Mouse (Mus musculus) 3T3-L1 (cell line): ENCODE results near the gene Cdc42ep2.
"Not testable (repeated sequence)": the region's sequence is repeated elsewhere in the genome, so short reads cannot be mapped to it uniquely, and the experiment has no call there.

Experiments
- DNase-seq: peaks from one replicate; pipeline ENCODE4 v3.0.0-alpha.2; 2015; ENCODE audit warnings: low read depth, low spot score

The Cdc42ep2 gene

DNA sequence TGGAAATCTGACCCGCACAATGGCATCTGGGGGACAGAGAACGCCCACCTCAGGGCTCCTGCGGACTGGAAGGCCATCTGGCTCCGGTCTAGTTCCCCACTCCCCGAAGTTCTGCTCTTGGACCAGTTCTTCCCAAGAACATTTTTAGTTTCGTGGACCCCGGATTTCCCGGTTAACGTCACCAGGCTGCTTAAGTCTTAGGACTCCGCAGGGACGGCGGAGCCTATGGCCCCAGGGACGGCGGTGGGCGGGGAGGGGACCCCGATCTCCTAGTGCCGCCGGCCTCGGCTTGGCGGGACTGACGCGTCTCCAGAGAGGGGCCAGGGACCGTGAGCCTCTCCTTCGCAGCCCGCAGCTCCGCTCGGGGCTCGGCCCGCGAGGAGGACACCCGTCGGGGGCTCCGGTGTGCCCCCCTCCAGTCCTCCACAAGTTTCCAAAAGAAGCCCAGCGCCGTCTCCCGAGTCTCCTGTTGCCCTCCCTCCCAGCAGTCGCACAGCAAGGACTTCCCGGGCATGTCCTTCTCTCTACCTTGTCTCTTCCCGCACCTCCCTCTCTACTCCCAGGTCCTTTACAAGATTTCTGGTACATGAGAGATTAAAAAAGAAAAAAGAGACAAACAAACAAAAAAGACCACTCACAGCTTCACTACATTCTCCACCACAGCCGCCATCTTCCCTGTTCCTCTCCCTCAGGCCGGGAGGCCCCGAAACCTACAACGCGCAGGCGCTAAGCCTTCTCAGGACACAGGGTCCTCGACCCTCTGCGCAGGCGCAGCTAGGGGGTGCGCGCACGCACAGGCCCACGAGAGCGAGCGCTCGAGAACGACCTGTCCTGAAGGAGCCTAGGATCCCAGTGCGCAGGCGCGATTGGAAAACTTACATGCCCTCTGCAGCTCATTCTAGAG, 12.3 kb downstream of the Cdc42ep2 start:
- DNase-seq, result peak; percentile 100

DNA sequence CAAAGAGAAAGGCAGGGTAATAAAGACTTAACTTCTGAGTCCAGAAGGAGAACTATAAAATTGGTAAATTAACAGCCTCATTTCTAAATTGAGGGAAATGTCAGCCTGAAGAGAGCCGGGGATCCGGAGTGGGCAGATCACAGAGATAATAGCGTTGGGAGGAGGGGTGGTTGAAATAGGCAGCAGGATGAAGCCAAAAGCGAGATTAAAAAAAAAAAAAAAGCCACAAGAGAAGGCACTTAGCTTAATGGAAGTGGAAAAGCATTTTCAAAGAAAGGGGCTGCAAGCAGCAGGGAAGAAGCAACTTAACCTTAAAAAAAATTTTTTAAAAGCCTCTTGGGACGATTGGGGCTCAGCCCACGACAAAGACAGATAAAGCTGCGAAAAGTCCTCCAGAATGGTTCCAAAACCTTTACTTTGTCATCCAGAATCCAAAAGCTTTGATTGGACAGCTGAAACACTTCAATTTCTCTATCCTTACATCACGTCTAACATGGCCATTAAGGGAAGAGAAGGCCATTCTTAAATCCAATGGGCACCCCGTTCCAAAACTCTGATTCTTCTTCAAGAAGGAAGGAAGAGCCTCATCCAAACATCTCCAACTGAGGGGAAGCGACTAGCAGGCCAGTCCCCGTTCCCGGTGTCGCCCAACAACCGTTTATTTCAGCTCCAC, 13.1 kb downstream of the Cdc42ep2 start:
- peak; percentile 65 for DNase-seq

DNA sequence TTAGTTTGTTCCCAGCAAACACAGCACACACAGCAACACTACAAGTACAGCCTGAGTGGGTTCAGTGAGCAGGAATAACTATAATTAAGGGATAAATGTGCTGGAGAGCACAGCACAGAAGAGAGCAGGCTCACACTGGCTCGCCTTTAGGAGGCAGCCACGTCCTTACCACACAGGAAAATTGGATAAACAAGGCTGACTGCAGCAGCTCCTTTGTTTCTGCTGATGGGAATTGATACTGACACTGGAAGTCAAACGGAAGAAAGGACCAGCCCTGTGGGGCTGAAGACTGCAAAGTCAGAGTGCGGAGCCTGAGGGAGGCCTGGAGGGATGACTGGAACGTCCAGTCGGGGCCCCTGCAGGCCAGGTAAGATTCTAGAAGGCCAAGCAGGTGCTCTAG, 14.4 kb downstream of the Cdc42ep2 start:
- no peak for DNase-seq

DNA sequence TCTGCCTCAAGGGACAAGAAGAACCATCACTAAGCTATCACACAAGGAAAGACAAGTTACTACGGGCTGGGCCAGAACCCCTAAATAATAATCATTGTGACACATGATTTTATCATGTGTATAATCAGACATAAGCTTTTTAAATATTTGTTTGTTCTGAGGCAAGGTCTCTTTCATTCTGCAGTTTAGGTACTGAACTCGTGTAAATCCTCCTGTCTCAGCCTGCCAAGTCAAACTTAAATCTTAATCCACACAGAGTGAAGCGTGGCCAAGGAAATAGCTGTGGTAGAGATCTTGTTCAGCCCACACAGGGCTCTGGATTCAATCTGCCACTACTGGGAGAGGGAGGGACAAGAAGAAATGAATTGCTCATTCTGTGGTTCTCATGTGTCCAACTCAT, 17.3 kb downstream of the Cdc42ep2 start:
- DNase-seq, result no peak

DNA sequence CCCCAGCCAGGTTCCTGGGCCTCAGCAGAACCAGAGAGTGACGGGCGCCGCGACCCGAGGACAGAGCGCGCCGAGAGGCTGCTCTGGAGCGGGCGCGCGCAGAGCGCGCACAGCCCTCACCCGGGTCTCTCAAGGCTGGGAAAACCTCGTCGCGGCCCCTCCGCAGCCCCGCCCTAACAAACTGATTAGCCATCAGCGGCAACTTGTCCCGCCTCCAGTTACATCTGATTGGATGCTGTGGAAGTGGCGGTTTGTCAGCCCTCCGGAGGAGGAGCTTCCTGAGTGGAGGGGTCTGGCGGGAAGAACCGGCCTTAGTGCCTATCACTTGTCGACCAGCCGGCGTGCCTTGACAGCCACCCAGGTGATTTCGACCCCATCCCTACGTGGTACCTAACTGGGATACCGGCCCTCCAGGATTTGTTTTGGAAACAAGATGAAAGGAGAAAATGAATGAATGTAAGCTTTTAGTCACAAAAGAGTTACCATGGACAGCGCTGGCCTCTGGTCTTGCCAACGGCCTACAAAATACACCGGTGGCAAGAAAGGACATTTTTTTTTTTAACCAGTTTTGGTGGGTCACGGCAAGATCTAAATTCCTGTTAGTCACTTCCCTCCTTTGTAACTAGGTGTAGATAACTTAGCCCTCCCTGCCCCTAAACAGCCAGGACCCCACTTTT, 30.5 kb downstream of the Cdc42ep2 start, which contains the start of gene Tigd3:
Tigd3 (minus strand) TSS at position 148 of the 677 bp plus-strand sequence.
- peak; percentile 94 for DNase-seq

DNA sequence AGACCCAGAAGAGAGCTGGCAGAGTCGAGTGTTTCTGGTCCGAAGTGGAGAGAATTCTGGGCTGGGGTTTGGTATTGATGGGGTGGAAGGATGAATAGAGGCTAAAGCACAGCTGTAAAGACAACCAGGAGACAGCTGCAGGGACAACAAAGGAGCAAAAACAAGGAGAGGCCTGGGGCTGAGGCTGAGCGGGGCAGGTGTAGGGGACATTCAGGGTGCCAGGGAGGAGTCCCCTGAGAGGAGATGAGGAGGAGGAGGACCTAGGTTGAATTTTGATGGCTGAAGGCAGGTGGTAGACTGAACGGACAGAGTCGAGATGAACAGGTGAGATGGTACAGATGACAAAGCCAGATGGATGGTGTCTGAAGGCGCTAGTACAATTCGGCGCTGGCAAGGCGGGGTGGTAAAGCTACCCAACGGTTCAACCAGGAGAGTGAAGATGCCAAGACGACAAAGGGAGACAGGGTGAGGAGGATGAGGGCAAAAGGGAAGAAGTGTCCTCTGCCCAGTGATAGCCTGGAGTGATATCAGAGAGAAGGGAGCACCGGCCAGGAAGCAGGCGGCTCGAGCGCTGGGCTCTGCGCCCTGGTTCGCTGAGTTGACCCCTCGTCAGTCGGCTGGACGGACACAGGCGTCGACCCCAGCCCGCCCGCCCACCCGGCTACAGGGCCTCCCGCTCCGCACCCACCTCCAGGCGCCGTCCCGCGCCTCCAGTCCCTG, 31.2 kb downstream of the Cdc42ep2 start:
- DNase-seq, result no peak

DNA sequence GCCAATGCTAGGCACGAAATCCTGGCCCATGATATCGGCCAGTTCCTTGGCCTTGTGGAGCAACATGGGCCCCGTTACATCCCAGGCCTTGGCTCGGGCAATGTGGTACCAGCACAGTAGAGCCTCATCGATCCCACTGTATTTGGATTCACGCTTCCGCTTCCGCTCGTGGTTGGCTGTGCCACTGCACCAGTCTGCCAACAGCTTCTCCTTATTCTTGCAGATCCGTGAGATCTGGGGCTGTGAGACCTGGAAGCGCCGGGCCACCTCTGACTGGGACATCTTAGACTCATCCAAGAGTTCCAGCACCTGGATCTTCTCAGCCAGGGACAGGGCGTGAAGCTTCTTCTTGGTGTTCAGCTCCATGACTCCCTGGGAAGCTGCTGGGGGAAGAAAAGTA, 31.9 kb downstream of the Cdc42ep2 start:
- no peak for DNase-seq

DNA sequence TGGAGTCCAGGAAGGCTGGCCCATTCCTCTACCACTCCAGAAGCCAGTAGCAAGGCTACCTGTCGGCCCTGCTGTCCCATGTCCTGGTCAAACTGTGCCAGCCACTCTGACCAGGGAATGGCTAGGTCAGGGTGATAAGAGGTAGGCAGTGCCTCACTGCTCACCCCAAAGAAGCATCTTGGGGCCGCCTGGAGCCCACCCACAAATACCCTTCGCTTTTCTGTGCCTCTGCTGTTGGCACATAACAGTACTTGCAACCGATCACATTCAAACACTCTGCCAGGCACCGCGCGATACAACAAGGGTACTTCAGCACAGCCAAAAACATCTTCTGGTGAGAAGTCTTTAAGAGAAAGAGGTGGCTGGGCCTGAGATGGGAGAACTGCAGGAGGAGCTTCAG, 32.4 kb downstream of the Cdc42ep2 start:
- DNase-seq, result no peak

DNA sequence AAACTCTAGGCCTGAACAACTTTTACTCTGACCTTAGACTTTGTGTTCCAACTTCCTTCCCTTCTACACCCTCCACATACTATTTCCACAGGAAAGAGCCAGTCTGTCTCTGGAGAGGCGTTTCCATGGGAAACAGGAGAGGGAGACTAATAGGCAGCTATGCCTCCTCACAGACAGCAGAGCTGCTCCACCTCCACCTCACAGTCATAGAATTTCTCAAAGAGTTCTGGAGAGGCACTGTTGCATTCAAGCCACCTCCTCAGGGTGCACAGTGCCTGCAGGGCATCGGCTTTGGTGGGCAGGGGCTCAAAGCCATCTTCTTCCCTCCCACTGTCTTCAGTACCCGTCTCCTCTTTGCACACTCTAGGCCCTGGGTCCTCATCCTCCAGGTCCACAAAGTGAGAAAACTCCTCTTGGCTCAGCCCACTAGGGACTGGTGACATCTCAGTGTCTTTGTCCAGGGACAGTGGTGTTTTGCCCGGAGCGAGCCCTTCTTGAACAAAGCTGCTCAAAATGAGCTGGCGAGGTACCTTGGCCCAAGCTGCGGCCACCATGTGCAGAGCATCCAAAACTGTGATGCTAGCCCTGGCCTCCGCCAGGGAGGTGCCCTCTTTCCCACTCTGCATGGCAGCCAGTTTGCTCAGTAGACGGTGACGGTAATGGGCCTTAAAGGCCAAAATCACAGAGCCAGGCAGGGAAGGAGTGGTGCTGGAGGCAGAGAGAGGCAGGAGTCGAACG, 32.9 kb downstream of the Cdc42ep2 start:
- no peak for DNase-seq

DNA sequence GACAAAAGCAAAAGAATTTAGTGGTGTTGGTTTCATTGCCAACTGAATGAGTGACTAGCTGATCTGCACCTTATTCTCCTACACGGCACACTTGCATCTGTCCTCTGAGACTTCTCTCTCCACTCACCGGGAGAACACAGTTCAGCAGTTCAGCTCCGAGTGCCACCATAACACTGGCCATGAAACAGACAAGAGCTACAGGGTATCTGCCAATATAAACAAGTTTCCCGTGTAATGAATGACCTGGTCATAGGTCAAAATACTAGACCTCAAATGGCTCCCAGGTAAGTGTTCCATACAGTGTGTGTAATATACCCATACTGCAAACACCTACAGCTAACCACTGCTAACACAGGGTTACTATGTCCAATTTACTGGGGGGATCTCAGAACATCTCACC, 35.4 kb downstream of the Cdc42ep2 start:
- no peak for DNase-seq

DNA sequence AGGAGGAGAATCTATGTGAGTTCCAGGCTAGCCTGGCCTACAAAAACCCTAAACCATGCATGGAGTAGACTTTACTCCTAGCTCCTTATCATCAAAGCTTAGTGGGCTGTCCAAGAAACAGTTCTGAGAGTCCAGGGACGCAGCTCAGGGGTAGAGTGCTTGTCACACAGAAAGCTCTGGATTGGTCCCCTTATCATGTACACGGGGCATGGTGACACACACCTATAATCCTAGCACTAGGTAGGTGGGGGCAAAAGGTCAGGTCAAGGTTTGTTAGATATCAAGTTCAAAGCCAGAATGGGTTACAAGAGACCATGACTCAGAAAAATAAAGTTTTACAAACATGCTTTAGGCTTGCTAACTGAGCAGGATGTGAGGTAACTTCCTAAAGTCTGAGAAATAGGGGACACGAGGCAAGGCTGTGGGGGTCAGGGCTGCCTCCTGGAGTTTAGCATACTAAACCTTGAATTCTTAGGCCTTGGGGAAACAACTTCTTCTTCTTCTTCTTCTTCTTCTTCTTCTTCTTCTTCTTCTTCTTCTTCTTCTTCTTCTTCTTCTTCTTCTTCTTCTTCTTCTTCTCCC, 37.3 kb downstream of the Cdc42ep2 start:
- no peak for DNase-seq

DNA sequence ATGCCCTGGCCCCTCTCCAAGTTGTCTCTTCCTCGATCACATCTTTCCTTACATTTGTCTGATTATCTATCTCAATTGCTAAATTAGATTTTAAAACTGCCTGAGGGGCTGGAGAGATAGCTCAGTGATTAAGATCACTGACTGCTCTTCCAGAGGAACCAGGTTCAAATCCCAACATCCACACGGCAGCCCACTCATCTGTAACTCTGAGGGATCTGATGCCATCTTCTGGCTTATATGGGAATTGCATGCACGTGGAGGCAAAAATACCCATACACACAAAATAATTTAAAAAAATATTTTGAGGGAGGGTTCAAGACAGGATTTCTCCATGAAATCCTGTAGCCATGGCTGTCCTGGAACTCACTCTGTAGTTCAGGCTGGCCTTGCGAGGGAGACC, 38.8 kb downstream of the Cdc42ep2 start:
- DNase-seq, result peak; percentile 58

DNA sequence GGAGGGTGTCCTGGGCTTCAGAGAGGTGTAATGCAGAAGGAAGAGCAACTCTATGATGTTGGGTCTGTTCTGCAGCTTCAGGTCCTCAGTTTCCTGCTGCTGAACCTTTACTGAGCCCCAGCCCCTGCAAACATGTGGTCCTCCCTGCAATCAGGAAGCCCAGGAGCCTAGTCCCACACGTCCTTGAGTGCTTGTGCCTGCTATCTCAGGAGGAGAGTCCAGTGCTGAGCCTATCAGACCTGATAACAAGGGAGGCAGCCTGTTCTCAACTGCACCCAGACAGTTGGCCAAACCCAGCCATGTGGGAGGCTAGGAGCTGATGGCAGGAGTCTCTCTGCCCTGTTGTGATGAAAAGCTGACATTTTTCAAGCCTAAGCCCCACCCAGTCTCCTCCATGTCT, 40.7 kb downstream of the Cdc42ep2 start:
- DNase-seq, result no peak

DNA sequence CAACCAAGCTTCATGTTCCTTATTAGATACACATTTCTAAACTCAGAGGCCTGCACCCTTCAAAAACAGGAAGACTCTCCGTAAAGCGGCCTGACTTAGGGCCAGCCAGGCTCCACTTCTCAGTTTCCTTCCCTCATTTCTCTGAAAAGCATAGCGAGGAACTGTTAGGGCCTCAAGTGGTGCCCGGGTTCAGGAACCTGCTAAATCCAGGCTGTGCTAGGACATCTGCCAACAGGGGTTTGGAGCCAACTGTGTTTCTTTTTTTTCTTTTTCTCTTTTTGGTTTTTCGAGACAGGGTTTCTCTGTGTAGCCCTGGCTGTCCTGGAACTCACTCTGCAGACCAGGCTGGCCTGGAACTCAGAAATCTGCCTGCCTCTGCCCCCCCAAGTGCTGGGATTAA, 42.5 kb downstream of the Cdc42ep2 start:
- DNase-seq, result not testable (repeated sequence)

DNA sequence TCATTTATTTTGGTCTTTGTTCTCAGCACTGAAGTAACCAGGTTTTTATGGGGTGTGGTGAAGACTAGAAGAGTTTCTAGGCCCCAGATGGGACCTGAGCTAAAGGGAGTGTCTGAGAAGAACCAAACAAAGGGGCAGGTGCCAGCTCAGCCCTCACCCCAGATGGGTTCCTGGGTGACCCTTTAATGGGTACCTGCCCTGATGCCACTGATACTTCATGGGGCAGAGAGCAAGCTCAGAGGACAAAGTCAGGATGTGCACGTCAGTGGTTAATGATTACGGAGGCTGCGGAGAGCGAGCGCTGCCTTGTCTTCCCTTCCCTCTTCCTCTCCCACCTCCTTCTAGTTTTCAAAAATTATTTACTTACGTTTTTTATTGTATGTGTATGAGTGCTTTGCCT, 43.5 kb downstream of the Cdc42ep2 start:
- no peak for DNase-seq

DNA sequence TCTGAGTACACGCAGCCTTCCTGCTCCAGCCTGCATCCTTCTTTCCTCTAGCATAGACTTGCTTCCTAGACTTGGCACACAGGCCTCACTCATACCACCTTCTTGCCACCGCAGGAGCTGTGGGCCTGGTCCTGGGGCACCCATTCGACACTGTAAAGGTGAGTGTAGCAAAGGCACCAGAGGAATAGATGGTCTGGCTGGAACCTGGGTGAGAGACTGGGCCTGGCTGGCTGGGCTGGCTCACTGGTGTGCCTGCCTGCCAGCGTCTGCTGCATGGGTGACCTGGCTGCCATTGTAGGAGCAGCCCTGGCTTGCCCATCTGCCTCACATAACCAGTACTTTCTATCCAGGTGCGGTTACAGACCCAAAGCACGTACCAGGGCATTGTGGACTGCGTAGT, 44.9 kb downstream of the Cdc42ep2 start:
- DNase-seq, result no peak

DNA sequence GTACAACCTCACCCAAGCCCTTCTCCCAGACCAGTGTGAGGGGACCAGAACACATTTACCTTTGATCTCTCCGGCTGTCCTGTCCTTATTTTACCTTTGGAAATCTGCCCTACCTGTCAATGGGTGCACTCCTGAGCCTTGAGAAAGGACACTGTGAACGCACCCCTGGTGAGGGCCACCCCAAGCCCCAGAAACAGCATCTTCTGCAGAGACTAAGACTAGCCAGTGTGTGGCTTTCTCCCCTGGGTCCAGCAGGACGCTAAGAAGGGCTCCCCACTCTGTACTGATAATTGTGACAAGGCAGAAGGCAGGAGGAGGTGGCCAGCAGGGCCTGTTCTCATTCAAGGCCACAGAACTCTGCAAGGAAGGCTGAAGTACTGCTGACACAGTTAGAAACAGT, 45.7 kb downstream of the Cdc42ep2 start:
- no peak for DNase-seq

DNA sequence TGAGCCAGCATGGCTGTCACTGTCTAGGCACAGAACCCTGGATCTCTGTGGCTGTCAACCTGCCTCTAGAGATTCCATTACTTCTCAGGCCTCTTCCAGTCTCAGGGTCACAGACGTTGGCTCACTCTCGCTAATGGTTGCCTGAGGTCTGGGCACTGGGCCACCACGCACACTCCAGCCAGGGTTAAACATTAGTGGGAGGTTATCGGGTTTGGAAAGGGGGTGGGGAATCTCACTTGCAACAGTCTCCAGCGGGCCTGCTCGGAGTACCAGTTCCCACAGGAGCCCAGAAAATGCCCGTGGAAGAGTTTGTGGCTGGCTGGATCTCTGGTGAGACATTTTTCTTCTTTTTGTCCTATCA, 46.3 kb downstream of the Cdc42ep2 start:
- DNase-seq, result no peak

DNA sequence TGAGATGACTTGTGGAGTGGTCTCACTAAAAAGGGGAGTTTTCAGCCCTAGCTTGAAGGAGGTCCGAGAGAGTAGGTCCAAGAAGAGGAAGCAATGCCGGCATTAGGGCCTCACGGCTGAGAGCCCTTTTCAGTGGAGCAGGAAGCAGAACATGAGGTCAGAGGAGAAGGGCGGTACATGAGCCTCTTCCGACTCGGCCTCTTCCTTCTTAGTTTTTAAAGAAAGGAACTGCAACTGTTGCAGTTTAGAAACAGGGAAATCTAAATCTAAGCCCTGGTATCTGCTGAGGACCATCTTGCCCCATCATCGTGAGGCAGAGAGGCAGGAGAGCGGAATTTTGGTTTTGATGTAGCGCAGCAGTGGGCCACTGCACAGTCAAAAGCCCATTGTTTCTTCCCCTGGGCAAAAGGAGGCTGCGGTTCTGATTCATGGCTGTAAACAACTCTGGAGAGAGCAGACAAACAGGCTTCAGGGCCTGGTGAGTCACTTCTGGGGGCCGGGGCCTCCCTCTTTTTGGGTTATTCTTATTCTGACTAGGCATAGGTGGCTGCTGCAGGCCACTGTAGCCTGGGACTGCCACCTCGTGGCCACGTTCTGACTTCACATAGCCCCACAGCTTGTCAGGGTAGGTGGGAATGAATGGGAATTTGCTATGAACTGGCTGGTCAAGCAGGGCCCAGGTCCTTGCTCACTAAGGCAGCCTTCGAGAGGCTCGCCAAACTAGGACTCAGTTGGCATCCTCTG, 46.8 kb downstream of the Cdc42ep2 start, which contains the start of gene Slc25a45:
Slc25a45 (plus strand) TSS at position 191 of the 744 bp plus-strand sequence.
- DNase-seq, result peak; percentile 99

DNA sequence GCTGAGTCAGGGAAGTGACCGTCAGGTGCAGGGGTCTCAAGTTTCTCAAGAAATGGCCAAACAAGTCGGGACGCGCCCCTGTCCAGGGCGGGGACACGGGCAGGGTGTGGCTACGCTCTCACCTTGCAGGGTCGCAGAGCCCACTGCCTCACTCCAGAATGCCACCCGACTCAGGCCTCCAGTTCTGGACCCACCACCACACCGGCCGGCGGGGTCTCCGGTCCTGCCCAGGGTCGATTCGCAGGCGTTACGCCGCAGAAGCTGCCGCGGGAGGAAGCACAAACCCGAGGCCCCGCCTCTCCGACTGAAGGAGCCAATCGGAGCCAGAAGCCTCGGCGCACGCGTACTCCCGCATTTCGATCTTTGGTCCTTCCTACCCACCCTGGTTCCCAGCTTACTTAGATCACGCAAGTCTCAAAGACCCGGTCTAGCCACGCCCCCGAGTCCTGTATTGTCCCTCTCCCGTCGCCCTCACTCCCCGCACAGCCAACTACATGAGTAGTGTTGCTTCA, 49.6 kb downstream of the Cdc42ep2 start, which contains the start of gene Frmd8:
Frmd8 (minus strand) TSS at position 306 of the 512 bp plus-strand sequence.
- DNase-seq, result peak; percentile 98
